Mouse (Mus musculus) small intestine, adult 2 months (tissue): ENCODE results near the gene Gper1. TPM values are rescaled to one million over a fixed set of nuclear protein-coding genes. Genes with fewer than 3 reads are reported as not detected.

Experiments used
- H3K27ac ChIP-seq: fragments of 200-500 bp; 2 replicates; pipeline ENCODE4 v1.5.1; 2012; ENCODE audit warnings: low read depth, low read length, control low read depth, inconsistent platforms; ENCODE audit not compliant: insufficient read depth
- H3K27me3 ChIP-seq: fragments of 200-500 bp; 2 replicates; pipeline ENCODE4 v1.6.1; 2012; ENCODE audit warnings: mild to moderate bottlenecking, moderate library complexity, low read length, inconsistent platforms; ENCODE audit not compliant: control insufficient read depth, insufficient read depth
- H3K36me3 ChIP-seq: fragments of 200-500 bp; 2 replicates; pipeline ENCODE4 v1.6.1; 2012; ENCODE audit warnings: mild to moderate bottlenecking, low read length, control low read depth, inconsistent platforms; ENCODE audit not compliant: control insufficient read depth, insufficient read depth
- H3K4me1 ChIP-seq: fragments of 200-500 bp; 2 replicates; pipeline ENCODE4 v1.6.1; 2012; ENCODE audit warnings: low read length, inconsistent platforms, mixed read lengths; ENCODE audit not compliant: control insufficient read depth, insufficient read depth, insufficient read length
- H3K4me3 ChIP-seq: fragments of 200-500 bp; 2 replicates; pipeline ENCODE4 v1.5.1; 2012; ENCODE audit warnings: low read depth, mild to moderate bottlenecking, control low read depth, inconsistent platforms, low read length, moderate library complexity
- CTCF ChIP-seq: fragments of 200-500 bp; IDR thresholded peaks from 2 replicates; pipeline ENCODE4 v1.5.1; 2012; ENCODE audit warnings: low read depth, mild to moderate bottlenecking, control low read depth, inconsistent platforms, low read length, moderate library complexity, mixed read lengths; ENCODE audit not compliant: insufficient replicate concordance, insufficient read length; ENCODE audit errors: extremely low read depth
- POLR2A ChIP-seq: fragments of 200-500 bp; IDR thresholded peaks from 2 replicates; pipeline ENCODE4 v1.6.1; 2012; ENCODE audit warnings: low read depth, mild to moderate bottlenecking, control low read depth, inconsistent platforms, low read length, moderate library complexity
- WGBS: fragments of 180-500 bp; shearing (Covaris S2); methylation state at CpG from one replicate; pipeline ENCODE4 v1.1.7; 2018; 5-methylcytosine and 5-hydroxymethylcytosine counted together
- polyA plus RNA-seq: library from polyadenylated mRNA; depleted of rRNA; stranded (reverse); fragments of >200 nt; gene quantifications from 2 replicates; pipeline ENCODE4 v1.2.3, GENCODE M21; 2012

Gene Gper1
- polyA plus RNA-seq, 1 experiment = 1.8 TPM

GRCm38 (mm10) chr5:139445258-139445657, 22.3 kb downstream of the Gper1 start:
- H3K27ac ChIP-seq = no peak overlapping the region
- 76% methylated on average over 8 of the region's 8 CpGs for WGBS
- TF ChIP-seq POLR2A (no peak), CTCF (peak; percentile 24; the same call in 1 of the 2 replicates)
- H3K4me1 ChIP-seq = no peaks in the 10 kb centered on the region
- no peak overlapping the region for H3K4me3 ChIP-seq
- H3K36me3 ChIP-seq = no peaks in the 10 kb centered on the region
- no peaks in the 10 kb centered on the region for H3K27me3 ChIP-seq

- TF ChIP-seq POLR2A (no peak), CTCF (no peak)
- no peak overlapping the region for H3K4me3 ChIP-seq
- WGBS = 79% methylated on average over 6 of the region's 6 CpGs
- no peaks in the 10 kb centered on the region for H3K27me3 ChIP-seq
- no peak overlapping the region for H3K27ac ChIP-seq
- no peaks in the 10 kb centered on the region for H3K4me1 ChIP-seq
- no peaks in the 10 kb centered on the region for H3K36me3 ChIP-seq
These were observed 25.1 kb downstream of the Gper1 start for GRCm38 (mm10) chr5:139448025-139448424.

- H3K4me1 ChIP-seq = no peaks in the 10 kb centered on the region
- 57% methylated on average over 5 of the region's 5 CpGs for WGBS
- no peaks in the 10 kb centered on the region for H3K27me3 ChIP-seq
- no peak overlapping the region for H3K27ac ChIP-seq
- no peak overlapping the region for H3K4me3 ChIP-seq
- H3K36me3 ChIP-seq = no peaks in the 10 kb centered on the region
- TF ChIP-seq POLR2A (no peak), CTCF (no peak)
These were observed 26.3 kb downstream of the Gper1 start for GRCm38 (mm10) chr5:139449161-139449791.

GRCm38 (mm10) chr5:139449926-139450325, 27.0 kb downstream of the Gper1 start:
- Histone ChIP-seq H3K27ac (no peak overlapping the region), H3K36me3 (no peaks in the 10 kb centered on the region), H3K4me3 (no peak overlapping the region), H3K4me1 (no peaks in the 10 kb centered on the region), H3K27me3 (no peaks in the 10 kb centered on the region)
- no peak for TF ChIP-seq CTCF
- no peak for TF ChIP-seq POLR2A
- WGBS = 79% methylated on average over 4 of the region's 4 CpGs

- no peak overlapping the region for H3K27ac ChIP-seq
- whole genome bisulfite sequencing = 88% methylated on average over 10 of the region's 10 CpGs
- no peaks in the 10 kb centered on the region for H3K36me3 ChIP-seq
- no peaks in the 10 kb centered on the region for H3K4me1 ChIP-seq
- H3K27me3 ChIP-seq = no peaks in the 10 kb centered on the region
- no peak overlapping the region for H3K4me3 ChIP-seq
- TF ChIP-seq POLR2A (no peak), CTCF (no peak)
These were observed 30.1 kb downstream of the Gper1 start for GRCm38 (mm10) chr5:139453031-139453430.

GRCm38 (mm10) chr5:139455166-139455565, 32.2 kb downstream of the Gper1 start:
- Histone ChIP-seq H3K27me3 (no peaks in the 10 kb centered on the region), H3K27ac (no peak overlapping the region), H3K4me3 (no peak overlapping the region), H3K4me1 (no peaks in the 10 kb centered on the region), H3K36me3 (no peaks in the 10 kb centered on the region)
- WGBS = 94% methylated on average over 12 of the region's 12 CpGs
- TF ChIP-seq CTCF = no peak
- TF ChIP-seq POLR2A = no peak

GRCm38 (mm10) chr5:139457241-139457640, 34.3 kb downstream of the Gper1 start:
- H3K27ac ChIP-seq = no peak overlapping the region
- WGBS = 29% methylated on average over 8 of the region's 8 CpGs

GRCm38 (mm10) chr5:139459938-139460337, 37.0 kb downstream of the Gper1 start:
- H3K36me3 ChIP-seq = no peaks in the 10 kb centered on the region
- 3% methylated on average over 10 of the region's 10 CpGs for WGBS
- H3K27ac ChIP-seq = no peak overlapping the region
- H3K27me3 ChIP-seq = no peaks in the 10 kb centered on the region
- TF ChIP-seq CTCF (no peak), POLR2A (no peak)
- peak overlapping the region; percentile 65 for H3K4me3 ChIP-seq
- H3K4me1 ChIP-seq = no peaks in the 10 kb centered on the region; the same call in 1 of the 2 replicates

More at GRCm38 (mm10) chr5:139457241-139457640, 34.3 kb downstream of the Gper1 start:
- no peaks in the 10 kb centered on the region for H3K27me3 ChIP-seq
- H3K4me1 ChIP-seq = no peaks in the 10 kb centered on the region
- H3K4me3 ChIP-seq = no peak overlapping the region
- H3K36me3 ChIP-seq = no peaks in the 10 kb centered on the region
- TF ChIP-seq CTCF (no peak), POLR2A (no peak)
